Mouse (Mus musculus): ENCODE measurements around the gene Ccdc60. TPM values are rescaled to one million over a fixed set of nuclear protein-coding genes. Genes with fewer than 3 reads are reported as not detected.
A peak's percentile ranks its signal among the peaks of the same experiment; 100 is the strongest.
"Not testable (repeated sequence)": the region's sequence is repeated elsewhere in the genome, so short reads cannot be mapped to it uniquely, and the experiment has no call there.

Gene Ccdc60
- total RNA-seq, 2 experiments from 2014 or later, result 0.11 to 0.17 TPM

GRCm38 (mm10) chr5:116209378-116210091 is 79.2 kb downstream of the Ccdc60 start:
- intact Hi-C loops (cut with DNase I), result loop anchor here (5.0 kb wide), 1 partner anchor 87 kb away; no protein-coding TSS in a partner anchor
- no peak for DNase-seq (ENCODE audit: low spot score in 2 of 2)

- DNase-seq (ENCODE audit: low spot score in 2 of 2), result peak in 1 of 2 experiments; percentile 21
- intact Hi-C loops (cut with DNase I), result no loop called here
These were observed 79.9 kb downstream of the Ccdc60 start for GRCm38 (mm10) chr5:116208741-116209368.

- DNase-seq (ENCODE audit: low spot score in 2 of 2), result no peak
- intact Hi-C loops (cut with DNase I), result no loop called here
These were observed 86.1 kb downstream of the Ccdc60 start for GRCm38 (mm10) chr5:116202692-116203091.

- no peak for DNase-seq (ENCODE audit: low spot score in 2 of 2)
- intact Hi-C loops (cut with DNase I), result no loop called here
These were observed 94.3 kb downstream of the Ccdc60 start for GRCm38 (mm10) chr5:116194499-116194898.

- intact Hi-C loops (cut with DNase I), result no loop called here
- DNase-seq (ENCODE audit: low spot score in 2 of 2), result no peak
These were observed 96.1 kb downstream of the Ccdc60 start for GRCm38 (mm10) chr5:116192693-116193092.

- DNase-seq (ENCODE audit: low spot score in 2 of 2), result no peak
- intact Hi-C loops (cut with DNase I), result no loop called here
These were observed 97.2 kb downstream of the Ccdc60 start for GRCm38 (mm10) chr5:116191596-116191995.

GRCm38 (mm10) chr5:116189818-116190217 is 99.0 kb downstream of the Ccdc60 start:
- intact Hi-C loops (cut with DNase I), result no loop called here
- DNase-seq (ENCODE audit: low spot score in 2 of 2), result no peak

- no peak for DNase-seq (ENCODE audit: low spot score in 2 of 2)
These were observed 108.2 kb downstream of the Ccdc60 start for GRCm38 (mm10) chr5:116180594-116180993.

GRCm38 (mm10) chr5:116171721-116172120 is 117.1 kb downstream of the Ccdc60 start:
- no peak for DNase-seq (ENCODE audit: low spot score in 2 of 2)
- intact Hi-C loops (cut with DNase I), result no loop called here

More at GRCm38 (mm10) chr5:116180594-116180993, 108.2 kb downstream of the Ccdc60 start:
- intact Hi-C loops (cut with DNase I), result no loop called here

- DNase-seq (ENCODE audit: low spot score in 2 of 2), result no peak
- intact Hi-C loops (cut with DNase I), result no loop called here
These were observed 121.8 kb downstream of the Ccdc60 start for GRCm38 (mm10) chr5:116166965-116167364.

GRCm38 (mm10) chr5:116165203-116165888 is 123.4 kb downstream of the Ccdc60 start:
- no peak for DNase-seq (ENCODE audit: low spot score in 2 of 2)
- intact Hi-C loops (cut with DNase I), result no loop called here

- no peak for DNase-seq (ENCODE audit: low spot score in 2 of 2)
- intact Hi-C loops (cut with DNase I), result no loop called here
These were observed 134.0 kb downstream of the Ccdc60 start for GRCm38 (mm10) chr5:116154811-116155210.

- intact Hi-C loops (cut with DNase I), result not testable (repeated sequence)
These were observed 142.3 kb downstream of the Ccdc60 start for GRCm38 (mm10) chr5:116146446-116146845.

GRCm38 (mm10) chr5:116144711-116145110 is 144.1 kb downstream of the Ccdc60 start:
- no peak for DNase-seq (ENCODE audit: low spot score in 2 of 2)
- intact Hi-C loops (cut with DNase I), result no loop called here

More at GRCm38 (mm10) chr5:116146446-116146845, 142.3 kb downstream of the Ccdc60 start:
- not testable (repeated sequence) for DNase-seq (ENCODE audit: low spot score in 2 of 2)

GRCm38 (mm10) chr5:116140682-116141081 is 148.1 kb downstream of the Ccdc60 start:
- no peak for DNase-seq (ENCODE audit: low spot score in 2 of 2)
- intact Hi-C loops (cut with DNase I), result no loop called here

GRCm38 (mm10) chr5:116123344-116123743 is 165.4 kb downstream of the Ccdc60 start:
- intact Hi-C loops (cut with DNase I), result loop anchor here (5.0 to 10.0 kb wide), 3 partner anchors 89 to 941 kb away; no protein-coding TSS in a partner anchor
- peak; percentile 76 to 79 for DNase-seq (ENCODE audit: low spot score in 2 of 2)

- intact Hi-C loops (cut with DNase I), result no loop called here
- DNase-seq (ENCODE audit: low spot score in 2 of 2), result peak; percentile 11 to 25
These were observed 172.2 kb downstream of the Ccdc60 start for GRCm38 (mm10) chr5:116116567-116116966.

- DNase-seq (ENCODE audit: low spot score in 2 of 2), result no peak
- intact Hi-C loops (cut with DNase I), result no loop called here
These were observed 172.7 kb downstream of the Ccdc60 start for GRCm38 (mm10) chr5:116116110-116116509.

- no peak for DNase-seq (ENCODE audit: low spot score in 2 of 2)
- intact Hi-C loops (cut with DNase I), result no loop called here
These were observed 173.5 kb downstream of the Ccdc60 start for GRCm38 (mm10) chr5:116115071-116115834.

GRCm38 (mm10) chr5:116108651-116109050 is 180.1 kb downstream of the Ccdc60 start:
- intact Hi-C loops (cut with DNase I), result no loop called here
- DNase-seq (ENCODE audit: low spot score in 2 of 2), result no peak

Measured in left cerebral cortex, postnatal 36 days (tissue).